Mouse (Mus musculus) MEL (cell line): ENCODE results near the gene Dennd1b.
A peak's percentile ranks its signal among the peaks of the same experiment; 100 is the strongest.

Source experiments
- CTCF ChIP-seq, 3 experiments: IDR thresholded peaks in 2 of 3; conservative IDR thresholded peaks in 1 of 3; 2 replicates each; pipeline ENCODE4 v1.5.1; 2011 to 2012; ENCODE audit warnings: low read length in 3 of 3, low read depth in 2 of 3, mild to moderate bottlenecking in 2 of 3, improper control_type of control experiment in 1 of 3, inconsistent platforms in 1 of 3, mixed read lengths in 1 of 3, moderate library complexity in 1 of 3; ENCODE audit not compliant: control insufficient read depth in 1 of 3, insufficient read depth in 1 of 3, poor library complexity in 1 of 3, severe bottlenecking in 1 of 3
- EP300 ChIP-seq, 2 experiments: IDR thresholded peaks; 2 replicates each; pipeline ENCODE4 v1.6.1; 2011; ENCODE audit warnings: improper control_type of control experiment in 2 of 2, low read length in 2 of 2, low read depth in 1 of 2, mild to moderate bottlenecking in 1 of 2
- GATA1 ChIP-seq: IDR thresholded peaks from 2 replicates; pipeline ENCODE4 v1.6.1; 2011; ENCODE audit warnings: low read depth, low read length, improper control_type of control experiment
- HCFC1 ChIP-seq: IDR thresholded peaks from 2 replicates; pipeline ENCODE4 v1.6.1; 2012; ENCODE audit warnings: low read depth, mild to moderate bottlenecking, inconsistent platforms, low read length, improper control_type of control experiment, moderate library complexity
- POLR2AphosphoS5 ChIP-seq: IDR thresholded peaks from 2 replicates; pipeline ENCODE4 v1.6.1; 2012; ENCODE audit warnings: low read depth, borderline replicate concordance, mild to moderate bottlenecking, inconsistent platforms, low read length, moderate library complexity, mixed read lengths
- SMC3 ChIP-seq: IDR thresholded peaks from 2 replicates; pipeline ENCODE4 v1.6.1; 2011; ENCODE audit warnings: low read depth, low read length, improper control_type of control experiment
- TBP ChIP-seq: IDR thresholded peaks from 2 replicates; pipeline ENCODE4 v1.8.0; 2011; ENCODE audit warnings: low read depth, low read length, improper control_type of control experiment
- UBTF ChIP-seq: IDR thresholded peaks from 2 replicates; pipeline ENCODE4 v1.6.1; 2012; ENCODE audit warnings: low read depth, mild to moderate bottlenecking, inconsistent platforms, low read length, improper control_type of control experiment, moderate library complexity, borderline replicate concordance; ENCODE audit not compliant: insufficient read depth
- ZKSCAN1 ChIP-seq: IDR thresholded peaks from 2 replicates; pipeline ENCODE4 v1.6.1; 2012; ENCODE audit warnings: low read depth, mild to moderate bottlenecking, inconsistent platforms, low read length, improper control_type of control experiment, moderate library complexity
- ZMIZ1 ChIP-seq: IDR thresholded peaks from 2 replicates; pipeline ENCODE4 v1.6.1; 2012; ENCODE audit warnings: low read depth, mild to moderate bottlenecking, inconsistent platforms, low read length, improper control_type of control experiment, moderate library complexity

- peak; percentile 36 to 37; a peak in 3 of 4 replicates for TF ChIP-seq EP300 (IDR thresholded peaks at IDR 0.05; ENCODE audit: low read depth in 1 of 2, low read length in 2 of 2)
- peak; percentile 7 to 78 (median 17); a peak in 2 of 6 replicates for TF ChIP-seq CTCF (IDR thresholded peaks at IDR 0.05 in 2 of 3, conservative IDR thresholded peaks at IDR 0.05 in 1 of 3; ENCODE audit: control insufficient read depth in 1 of 3, insufficient read depth in 1 of 3, low read depth in 2 of 3, low read length in 3 of 3, poor library complexity in 1 of 3, severe bottlenecking in 1 of 3)
- TF ChIP-seq ZMIZ1, result no peak
- peak; percentile 85 for TF ChIP-seq SMC3
- TF ChIP-seq UBTF, result no peak
- peak; percentile 57 for TF ChIP-seq GATA1
- no peak for TF ChIP-seq ZKSCAN1
- no peak; the same call in 1 of the 2 replicates for TF ChIP-seq HCFC1
- peak; percentile 21; the same call in 1 of the 2 replicates for TF ChIP-seq TBP
- no peak for TF ChIP-seq POLR2AphosphoS5
These were observed 116.3 kb downstream of the Dennd1b start for GRCm38 (mm10) chr1:139079523-139079922.
